Mouse (Mus musculus) MEL (cell line): ENCODE measurements at regions not wholly inside any gene's neighbourhood (a gene's known extent, or its start where the extent isn't known, plus 50 kb on each side); places are given as distances from the start of the nearest gene placed in this dataset.

ENCODE experiments used
- DNase-seq: peaks from one replicate; pipeline ENCODE4 v3.0.0; 2011; ENCODE audit warnings: low read depth, low spot score
- H3K27ac ChIP-seq: 2 replicates; pipeline ENCODE4 v1.5.1; 2012; ENCODE audit warnings: low read depth, mild to moderate bottlenecking, control low read depth, low read length, moderate library complexity; ENCODE audit not compliant: control insufficient read depth
- H3K27me3 ChIP-seq, 2 experiments: fragments of 150-350 bp in 1 of 2; sonication (generic) in 1 of 2; 2 replicates each; pipeline ENCODE4 v1.6.1; 2012; ENCODE audit warnings: low read length in 2 of 2, mild to moderate bottlenecking in 2 of 2, improper control_type of control experiment in 1 of 2, moderate library complexity in 1 of 2; ENCODE audit not compliant: insufficient read depth in 2 of 2, control insufficient read depth in 1 of 2
- H3K36me3 ChIP-seq, 2 experiments: 2 replicates each; pipeline ENCODE4 v1.6.1; 2012 to 2014; ENCODE audit warnings: low read length in 2 of 2, improper control_type of control experiment in 1 of 2, inconsistent platforms in 1 of 2, mild to moderate bottlenecking in 1 of 2; ENCODE audit not compliant: insufficient read depth in 2 of 2, control insufficient read depth in 1 of 2
- H3K4me1 ChIP-seq, 2 experiments: fragments of 150-350 bp in 1 of 2; sonication (generic) in 1 of 2; 2 replicates each; pipeline ENCODE4 v1.6.1; 2012; ENCODE audit warnings: low read length in 2 of 2, improper control_type of control experiment in 1 of 2, mild to moderate bottlenecking in 1 of 2; ENCODE audit not compliant: insufficient read depth in 2 of 2, control insufficient read depth in 1 of 2
- H3K4me3 ChIP-seq, 2 experiments: fragments of 150-350 bp in 1 of 2; sonication (generic) in 1 of 2; 2 replicates each; pipeline ENCODE4 v1.5.1; 2012; ENCODE audit warnings: low read depth in 2 of 2, low read length in 2 of 2, mild to moderate bottlenecking in 2 of 2, moderate library complexity in 2 of 2, control low read depth in 1 of 2, improper control_type of control experiment in 1 of 2; ENCODE audit not compliant: control insufficient read depth in 1 of 2, insufficient read depth in 1 of 2
- H3K79me2 ChIP-seq: 2 replicates; pipeline ENCODE4 v1.6.1; 2012; ENCODE audit warnings: mild to moderate bottlenecking, low read length, moderate library complexity; ENCODE audit not compliant: control insufficient read depth, poor library complexity, insufficient read depth
- H3K9ac ChIP-seq: 2 replicates; pipeline ENCODE4 v1.6.1; 2012; ENCODE audit warnings: low read depth, mild to moderate bottlenecking, control low read depth, low read length, moderate library complexity; ENCODE audit not compliant: control insufficient read depth, poor library complexity, severe bottlenecking
- H3K9me3 ChIP-seq: fragments of 150-350 bp; sonication (generic); replicated peaks from 2 replicates; pipeline ENCODE4 v1.6.1; 2012; ENCODE audit warnings: mild to moderate bottlenecking, low read length, improper control_type of control experiment, moderate library complexity; ENCODE audit not compliant: insufficient read depth
- BHLHE40 ChIP-seq: IDR thresholded peaks from 2 replicates; pipeline ENCODE4 v1.6.1; 2012; ENCODE audit warnings: low read depth, mild to moderate bottlenecking, inconsistent platforms, low read length, improper control_type of control experiment, borderline replicate concordance
- CHD2 ChIP-seq: IDR thresholded peaks from 2 replicates; pipeline ENCODE4 v1.6.1; 2011; ENCODE audit warnings: low read length, improper control_type of control experiment
- CTCF ChIP-seq, 3 experiments: IDR thresholded peaks in 2 of 3; conservative IDR thresholded peaks in 1 of 3; 2 replicates each; pipeline ENCODE4 v1.5.1; 2011 to 2012; ENCODE audit warnings: low read length in 3 of 3, low read depth in 2 of 3, mild to moderate bottlenecking in 2 of 3, improper control_type of control experiment in 1 of 3, inconsistent platforms in 1 of 3, mixed read lengths in 1 of 3, moderate library complexity in 1 of 3; ENCODE audit not compliant: control insufficient read depth in 1 of 3, insufficient read depth in 1 of 3, poor library complexity in 1 of 3, severe bottlenecking in 1 of 3
- ELF1 ChIP-seq: IDR thresholded peaks from 2 replicates; pipeline ENCODE4 v1.6.1; 2014; ENCODE audit warnings: low read depth, mild to moderate bottlenecking, inconsistent platforms, low read length, improper control_type of control experiment, moderate library complexity
- ETS1 ChIP-seq: IDR thresholded peaks from 2 replicates; pipeline ENCODE4 v1.6.1; 2012; ENCODE audit warnings: low read depth, mild to moderate bottlenecking, inconsistent platforms, low read length, improper control_type of control experiment, moderate library complexity
- GABPA ChIP-seq: IDR thresholded peaks from 2 replicates; pipeline ENCODE4 v1.6.1; 2012; ENCODE audit warnings: low read depth, mild to moderate bottlenecking, inconsistent platforms, low read length, improper control_type of control experiment, moderate library complexity
- GATA1 ChIP-seq: IDR thresholded peaks from 2 replicates; pipeline ENCODE4 v1.6.1; 2011; ENCODE audit warnings: low read depth, low read length, improper control_type of control experiment
- HCFC1 ChIP-seq: IDR thresholded peaks from 2 replicates; pipeline ENCODE4 v1.6.1; 2012; ENCODE audit warnings: low read depth, mild to moderate bottlenecking, inconsistent platforms, low read length, improper control_type of control experiment, moderate library complexity
- MAX ChIP-seq: IDR thresholded peaks from 2 replicates; pipeline ENCODE4 v1.6.1; 2011; ENCODE audit warnings: low read length, improper control_type of control experiment
- MAZ ChIP-seq: IDR thresholded peaks from 2 replicates; pipeline ENCODE4 v1.6.1; 2012; ENCODE audit warnings: low read depth, mild to moderate bottlenecking, inconsistent platforms, low read length, improper control_type of control experiment
- MEF2A ChIP-seq: IDR thresholded peaks from 2 replicates; pipeline ENCODE4 v1.6.1; 2014; ENCODE audit warnings: low read depth, mild to moderate bottlenecking, inconsistent platforms, low read length, improper control_type of control experiment; ENCODE audit not compliant: poor library complexity, insufficient replicate concordance, severe bottlenecking; ENCODE audit errors: extremely low read depth
- MXI1 ChIP-seq: IDR thresholded peaks from 2 replicates; pipeline ENCODE4 v1.6.1; 2011; ENCODE audit warnings: mild to moderate bottlenecking, low read depth, low read length, improper control_type of control experiment
- MYB ChIP-seq: IDR thresholded peaks from 2 replicates; pipeline ENCODE4 v1.6.1; 2011; ENCODE audit warnings: mild to moderate bottlenecking, low read depth, low read length, improper control_type of control experiment
- MYC ChIP-seq: IDR thresholded peaks from 2 replicates; pipeline ENCODE4 v1.6.1; 2011; ENCODE audit warnings: low read depth, mild to moderate bottlenecking, low read length, improper control_type of control experiment, moderate library complexity
- NELFE ChIP-seq: IDR thresholded peaks from 2 replicates; pipeline ENCODE4 v1.6.1; 2011; ENCODE audit warnings: low read depth, low read length, improper control_type of control experiment
- NRF1 ChIP-seq: IDR thresholded peaks from 2 replicates; pipeline ENCODE4 v1.6.1; 2014; ENCODE audit warnings: low read depth, mild to moderate bottlenecking, inconsistent platforms, low read length, improper control_type of control experiment, moderate library complexity; ENCODE audit not compliant: poor library complexity, insufficient read depth, severe bottlenecking
- POLR2AphosphoS2 ChIP-seq: IDR thresholded peaks from 2 replicates; pipeline ENCODE4 v1.6.1; 2011; ENCODE audit warnings: low read length, improper control_type of control experiment
- POLR2AphosphoS5 ChIP-seq: IDR thresholded peaks from 2 replicates; pipeline ENCODE4 v1.6.1; 2012; ENCODE audit warnings: low read depth, borderline replicate concordance, mild to moderate bottlenecking, inconsistent platforms, low read length, moderate library complexity, mixed read lengths
- RAD21 ChIP-seq: IDR thresholded peaks from 2 replicates; pipeline ENCODE4 v1.6.1; 2011; ENCODE audit warnings: mild to moderate bottlenecking, low read depth, low read length, improper control_type of control experiment
- TCF12 ChIP-seq: IDR thresholded peaks from 2 replicates; pipeline ENCODE4 v1.6.1; 2014; ENCODE audit warnings: low read depth, mild to moderate bottlenecking, inconsistent platforms, low read length, improper control_type of control experiment, moderate library complexity
- UBTF ChIP-seq: IDR thresholded peaks from 2 replicates; pipeline ENCODE4 v1.6.1; 2012; ENCODE audit warnings: low read depth, mild to moderate bottlenecking, inconsistent platforms, low read length, improper control_type of control experiment, moderate library complexity, borderline replicate concordance; ENCODE audit not compliant: insufficient read depth
- USF2 ChIP-seq, 2 experiments: IDR thresholded peaks; 2 replicates each; pipeline ENCODE4 v1.6.1; 2011 to 2012; ENCODE audit warnings: improper control_type of control experiment in 2 of 2, low read length in 2 of 2, borderline replicate concordance in 1 of 2, inconsistent platforms in 1 of 2, low read depth in 1 of 2, mild to moderate bottlenecking in 1 of 2; ENCODE audit not compliant: insufficient read depth in 1 of 2
- ZC3H11A ChIP-seq: IDR thresholded peaks from 2 replicates; pipeline ENCODE4 v1.6.1; 2012; ENCODE audit warnings: low read depth, mild to moderate bottlenecking, inconsistent platforms, low read length, improper control_type of control experiment
- ZKSCAN1 ChIP-seq: IDR thresholded peaks from 2 replicates; pipeline ENCODE4 v1.6.1; 2012; ENCODE audit warnings: low read depth, mild to moderate bottlenecking, inconsistent platforms, low read length, improper control_type of control experiment, moderate library complexity
- ZMIZ1 ChIP-seq: IDR thresholded peaks from 2 replicates; pipeline ENCODE4 v1.6.1; 2012; ENCODE audit warnings: low read depth, mild to moderate bottlenecking, inconsistent platforms, low read length, improper control_type of control experiment, moderate library complexity
- ZNF384 ChIP-seq: IDR thresholded peaks from 2 replicates; pipeline ENCODE4 v1.6.1; 2012; ENCODE audit warnings: low read depth, mild to moderate bottlenecking, inconsistent platforms, low read length, improper control_type of control experiment

DNA sequence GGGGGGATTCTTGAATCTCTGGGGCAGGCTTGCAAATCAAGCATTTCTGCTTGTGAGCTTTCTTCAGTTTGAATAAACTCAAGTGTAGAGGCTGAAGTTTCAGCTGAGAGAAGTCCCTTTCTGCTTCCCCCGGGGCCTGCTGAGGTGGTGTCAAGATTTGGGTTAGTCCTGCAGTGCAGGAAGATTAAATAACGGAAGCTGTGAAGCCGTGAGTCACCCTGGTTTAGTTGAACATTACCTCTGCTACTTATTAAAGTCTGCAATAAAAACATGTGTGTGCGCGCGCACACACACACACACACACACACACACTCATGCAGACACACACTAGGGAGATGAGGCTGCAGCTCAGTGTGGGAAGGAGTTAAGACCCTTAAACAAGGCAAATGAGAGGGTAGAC lies 556.7 kb downstream of the Rnf144a start:
- Histone ChIP-seq H3K27ac (no peak overlapping the region), H3K36me3 (no peaks in the 10 kb centered on the region), H3K79me2 (no peaks in the 10 kb centered on the region), H3K4me1 (no peaks in the 10 kb centered on the region)
- DNase-seq, result no peak
- TF ChIP-seq MYC (no peak), MXI1 (no peak), BHLHE40 (no peak)
- TF ChIP-seq, all 39 proteins: peak for 0
- no peaks in the 10 kb centered on the region for H3K9me3 ChIP-seq
- no peak overlapping the region for H3K4me3 ChIP-seq
- H3K9ac ChIP-seq, result no peak overlapping the region
- no peaks in the 10 kb centered on the region for H3K27me3 ChIP-seq

DNA sequence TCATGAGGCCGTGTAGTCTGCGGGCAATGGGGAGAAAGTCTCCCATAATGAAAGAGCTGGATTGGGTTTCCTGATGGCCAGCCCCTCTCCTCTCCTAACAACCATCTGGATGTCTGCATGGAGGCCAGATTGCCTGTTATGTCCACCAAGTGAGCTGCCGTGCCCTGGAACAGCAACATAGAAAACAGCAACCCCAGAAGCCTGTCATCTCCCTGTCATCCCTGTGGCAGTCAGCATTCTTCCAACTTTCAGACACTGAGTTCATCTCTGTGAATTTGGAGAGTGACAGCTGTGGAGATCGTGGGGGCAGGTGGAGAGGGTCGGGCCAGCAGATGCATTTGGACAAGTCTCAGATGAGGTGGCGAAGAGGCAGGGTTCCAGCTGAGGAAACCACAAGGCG lies 585.0 kb downstream of the Rnf144a start:
- DNase-seq, result no peak
- no peaks in the 10 kb centered on the region for H3K36me3 ChIP-seq
- no peaks in the 10 kb centered on the region for H3K9me3 ChIP-seq
- H3K4me3 ChIP-seq, result no peak overlapping the region
- no peaks in the 10 kb centered on the region for H3K79me2 ChIP-seq
- H3K27me3 ChIP-seq, result no peaks in the 10 kb centered on the region
- TF ChIP-seq GATA1, result no peak
- TF ChIP-seq MEF2A, result no peak
- TF ChIP-seq NRF1, result no peak
- no peak for TF ChIP-seq ELF1
- no peak for TF ChIP-seq UBTF
- TF ChIP-seq USF2 (IDR thresholded peaks at IDR 0.05; ENCODE audit: borderline replicate concordance in 1 of 2, insufficient read depth in 1 of 2, low read depth in 1 of 2, low read length in 2 of 2), result no peak
- TF ChIP-seq ZNF384, result no peak
- TF ChIP-seq CHD2, result no peak
- no peak for TF ChIP-seq MYB
- no peaks in the 10 kb centered on the region for H3K4me1 ChIP-seq
- no peak overlapping the region for H3K27ac ChIP-seq
- no peak overlapping the region for H3K9ac ChIP-seq

DNA sequence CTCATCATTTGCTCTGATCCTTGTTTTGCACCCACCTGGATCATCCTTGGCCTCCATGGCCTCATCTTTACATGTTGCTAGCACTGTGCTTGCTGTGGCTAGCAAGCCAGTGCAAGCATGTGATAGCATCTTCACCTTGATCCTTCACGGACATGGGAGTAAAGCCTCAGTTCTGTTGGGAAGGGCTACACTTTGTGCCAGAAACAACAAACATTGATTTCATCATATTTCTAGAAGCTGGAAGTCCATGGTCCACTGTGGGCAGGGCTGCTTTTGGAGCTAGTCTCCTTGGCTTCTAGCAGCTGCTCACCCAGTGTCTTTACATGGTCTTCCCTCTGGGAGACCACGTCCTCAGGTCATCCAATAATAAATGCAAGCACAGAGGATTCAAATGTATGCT lies 587.1 kb downstream of the Rnf144a start:
- Histone ChIP-seq H3K79me2 (no peaks in the 10 kb centered on the region), H3K9ac (no peak overlapping the region), H3K4me3 (no peak overlapping the region), H3K27ac (no peak overlapping the region), H3K4me1 (no peaks in the 10 kb centered on the region), H3K9me3 (no peaks in the 10 kb centered on the region), H3K36me3 (no peaks in the 10 kb centered on the region), H3K27me3 (no peaks in the 10 kb centered on the region)
- no peak for DNase-seq
- TF ChIP-seq NELFE (no peak), POLR2AphosphoS2 (no peak), ZC3H11A (no peak), ZMIZ1 (no peak), MAZ (no peak), CTCF (IDR thresholded peaks at IDR 0.05 in 2 of 3, conservative IDR thresholded peaks at IDR 0.05 in 1 of 3; ENCODE audit: control insufficient read depth in 1 of 3, insufficient read depth in 1 of 3, low read depth in 2 of 3, low read length in 3 of 3, poor library complexity in 1 of 3, severe bottlenecking in 1 of 3) (no peak), CHD2 (no peak), TCF12 (no peak), POLR2AphosphoS5 (no peak), ZKSCAN1 (no peak), GABPA (no peak), HCFC1 (no peak), RAD21 (no peak), ETS1 (no peak), MAX (no peak), NRF1 (no peak)
